Mouse (Mus musculus) small intestine, adult 2 months (tissue): ENCODE measurements around the gene Nectin1.

ENCODE experiments used
- CTCF ChIP-seq: fragments of 200-500 bp; IDR thresholded peaks from 2 replicates; pipeline ENCODE4 v1.5.1; 2012; ENCODE audit warnings: low read depth, mild to moderate bottlenecking, control low read depth, inconsistent platforms, low read length, moderate library complexity, mixed read lengths; ENCODE audit not compliant: insufficient replicate concordance, insufficient read length; ENCODE audit errors: extremely low read depth
- POLR2A ChIP-seq: fragments of 200-500 bp; IDR thresholded peaks from 2 replicates; pipeline ENCODE4 v1.6.1; 2012; ENCODE audit warnings: low read depth, mild to moderate bottlenecking, control low read depth, inconsistent platforms, low read length, moderate library complexity

DNA sequence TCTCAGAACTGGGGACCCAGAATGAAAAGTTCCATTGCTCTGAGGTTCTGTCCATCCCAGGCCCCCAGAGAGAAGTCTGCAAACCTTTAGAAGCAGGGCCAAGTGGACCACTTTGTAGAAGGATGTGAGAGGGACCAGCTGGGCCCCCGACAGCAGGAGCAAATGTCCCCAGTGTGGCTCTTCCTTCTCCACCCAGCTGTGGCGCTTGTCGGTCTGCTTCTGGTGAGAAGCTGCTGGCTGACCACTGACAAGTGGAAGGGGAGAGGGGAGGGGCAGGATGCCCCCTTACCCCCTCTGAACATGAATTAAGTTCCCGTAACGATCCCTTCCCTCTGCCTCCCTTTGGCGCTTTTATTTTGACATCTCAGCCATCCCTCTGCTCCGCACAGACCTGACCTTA is 54.0 kb downstream of the Nectin1 start:
- no peak for TF ChIP-seq CTCF
- no peak for TF ChIP-seq POLR2A
